In genomic region chr1:182048101-182048500, GRCm38 (mm10) we compare ENCODE assay signal across 28 mouse cellular contexts.
"Had no signal": no experiment of that assay in that cellular context is flagged by ENCODE, and none has a peak within 500 bp of the region (broad histone marks: within the 10 kb centered on the region; RNA-seq: fewer than 3 reads in every experiment).

No protein-coding gene starts in this region.

- H3K27ac ChIP-seq: embryonic facial prominence, embryonic 10.5 days; embryonic facial prominence, embryonic 12.5 days; embryonic facial prominence, embryonic 13.5 days; embryonic facial prominence, embryonic 15.5 days; forebrain, embryonic 10.5 days; forebrain, embryonic 12.5 days; forebrain, embryonic 13.5 days; forebrain, embryonic 15.5 days; gastrocnemius, adult 2 months had no signal

- H3K36me3 ChIP-seq: embryonic facial prominence, embryonic 10.5 days; embryonic facial prominence, embryonic 12.5 days; embryonic facial prominence, embryonic 13.5 days; embryonic facial prominence, embryonic 15.5 days; forebrain, embryonic 10.5 days; forebrain, embryonic 12.5 days; forebrain, embryonic 15.5 days had no signal

- H3K4me3 ChIP-seq: embryonic facial prominence, embryonic 10.5 days; embryonic facial prominence, embryonic 12.5 days; embryonic facial prominence, embryonic 13.5 days; embryonic facial prominence, embryonic 15.5 days; erythroblast, embryonic 14.5 days; forebrain, embryonic 10.5 days; forebrain, embryonic 12.5 days; forebrain, embryonic 13.5 days; forebrain, embryonic 15.5 days; gastrocnemius, adult 2 months had no signal

- H3K27me3 ChIP-seq: embryonic facial prominence, embryonic 12.5 days; embryonic facial prominence, embryonic 13.5 days; embryonic facial prominence, embryonic 15.5 days; forebrain, embryonic 12.5 days; forebrain, embryonic 13.5 days; forebrain, embryonic 15.5 days had no signal

- H3K9me3 ChIP-seq: embryonic facial prominence, embryonic 10.5 days; embryonic facial prominence, embryonic 12.5 days; embryonic facial prominence, embryonic 13.5 days; embryonic facial prominence, embryonic 15.5 days; forebrain, embryonic 10.5 days; forebrain, embryonic 12.5 days; forebrain, embryonic 13.5 days; forebrain, embryonic 15.5 days had no signal

- ATAC-seq: forebrain, embryonic 13.5 days; forebrain, embryonic 14.5 days; forebrain, embryonic 15.5 days; forebrain, embryonic 16.5 days; forebrain, postnatal 0 days had no signal

- DNase-seq: cerebellum, adult 2 months; cerebellum, adult 8-10 months; cerebellum, adult 9-10 months; cerebellum, adult 9-11 months; cerebellum, postnatal 10 days; cerebellum, postnatal 14 days; cerebellum, postnatal 25 days; cerebellum, postnatal 36 days; embryo, embryonic 11 days; forebrain, postnatal 0 days; gastrocnemius, adult 2 months; gastrocnemius, postnatal 10 days; gastrocnemius, postnatal 14 days; gastrocnemius, postnatal 25 days; gastrocnemius, postnatal 36 days; heart, adult 11 months; heart, adult 18-20 months had no signal

- H3K9ac ChIP-seq: embryonic facial prominence, embryonic 12.5 days; embryonic facial prominence, embryonic 13.5 days; embryonic facial prominence, embryonic 15.5 days; forebrain, embryonic 12.5 days; forebrain, embryonic 13.5 days; forebrain, embryonic 15.5 days; forebrain, postnatal 0 days had no signal

- H3K4me2 ChIP-seq: embryonic facial prominence, embryonic 12.5 days; embryonic facial prominence, embryonic 13.5 days; embryonic facial prominence, embryonic 15.5 days; forebrain, embryonic 12.5 days; forebrain, embryonic 13.5 days; forebrain, embryonic 15.5 days had no signal
